Mouse (Mus musculus): ENCODE measurements at regions not wholly inside any gene's neighbourhood (a gene's known extent, or its start where the extent isn't known, plus 50 kb on each side); places are given as distances from the start of the nearest gene placed in this dataset.

- TF ChIP-seq CHD2 (IDR thresholded peaks at IDR 0.05; ENCODE audit: low read length) = no peak
- no peak for TF ChIP-seq POLR2A (IDR thresholded peaks at IDR 0.05; ENCODE audit: low read depth, low read length)
- TF ChIP-seq ZNF384 (IDR thresholded peaks at IDR 0.05; ENCODE audit: low read depth, low read length) = no peak
- no peak for TF ChIP-seq MAX (IDR thresholded peaks at IDR 0.05; ENCODE audit: low read length)
- no peak for TF ChIP-seq CTCF (conservative IDR thresholded peaks at IDR 0.05 in 1 of 2, IDR thresholded peaks at IDR 0.05 in 1 of 2; ENCODE audit: low read depth in 2 of 2, low read length in 2 of 2)
- no peak for TF ChIP-seq USF1 (IDR thresholded peaks at IDR 0.05; ENCODE audit: low read depth, low read length)
- no peak for TF ChIP-seq RCOR1 (conservative IDR thresholded peaks at IDR 0.05; ENCODE audit: low read depth, low read length)
These were observed 312.7 kb upstream of the Irx4 start for GRCm38 (mm10) chr13:72947374-72948165.

All from CH12.LX (cell line).